Mouse (Mus musculus): ENCODE data around the gene Erc2.

Erc2 gene

GRCm38 (mm10) chr14:28362336-28362735, 740.1 kb downstream of the Erc2 start:
- in situ Hi-C loops (cut with MseI, MboI) = no loop called here

GRCm38 (mm10) chr14:28370713-28371112, 748.5 kb downstream of the Erc2 start:
- in situ Hi-C loops (cut with MseI, MboI) = no loop called here

- in situ Hi-C loops (cut with MseI, MboI) = no loop called here
Observed at GRCm38 (mm10) chr14:28371651-28372050, 749.4 kb downstream of the Erc2 start.

GRCm38 (mm10) chr14:28375642-28376091, 753.4 kb downstream of the Erc2 start:
- in situ Hi-C loops (cut with MseI, MboI) = no loop called here

GRCm38 (mm10) chr14:28376208-28376805, 754.1 kb downstream of the Erc2 start:
- in situ Hi-C loops (cut with MseI, MboI) = no loop called here

- in situ Hi-C loops (cut with MseI, MboI) = no loop called here
Observed at GRCm38 (mm10) chr14:28377519-28377918, 755.3 kb downstream of the Erc2 start.

- in situ Hi-C loops (cut with MseI, MboI) = no loop called here
Observed at GRCm38 (mm10) chr14:28380129-28380528, 757.9 kb downstream of the Erc2 start.

GRCm38 (mm10) chr14:28381801-28382550, 759.7 kb downstream of the Erc2 start:
- in situ Hi-C loops (cut with MseI, MboI) = no loop called here

- in situ Hi-C loops (cut with MseI, MboI) = no loop called here
Observed at GRCm38 (mm10) chr14:28386815-28387607, 764.8 kb downstream of the Erc2 start.

- in situ Hi-C loops (cut with MseI, MboI) = no loop called here
Observed at GRCm38 (mm10) chr14:28398915-28399314, 776.7 kb downstream of the Erc2 start.

- in situ Hi-C loops (cut with MseI, MboI) = no loop called here
Observed at GRCm38 (mm10) chr14:28399897-28400296, 777.7 kb downstream of the Erc2 start.

GRCm38 (mm10) chr14:28405277-28405840, 783.1 kb downstream of the Erc2 start:
- in situ Hi-C loops (cut with MseI, MboI) = no loop called here

- in situ Hi-C loops (cut with MseI, MboI) = no loop called here
Observed at GRCm38 (mm10) chr14:28409390-28409789, 787.2 kb downstream of the Erc2 start.

- in situ Hi-C loops (cut with MseI, MboI) = no loop called here
Observed at GRCm38 (mm10) chr14:28409796-28410347, 787.6 kb downstream of the Erc2 start.

- in situ Hi-C loops (cut with MseI, MboI) = no loop called here
Observed at GRCm38 (mm10) chr14:28410789-28411225, 788.6 kb downstream of the Erc2 start.

- in situ Hi-C loops (cut with MseI, MboI) = no loop called here
Observed at GRCm38 (mm10) chr14:28412252-28412995, 790.2 kb downstream of the Erc2 start.

- in situ Hi-C loops (cut with MseI, MboI) = no loop called here
Observed at GRCm38 (mm10) chr14:28413516-28413915, 791.3 kb downstream of the Erc2 start.

- in situ Hi-C loops (cut with MseI, MboI) = no loop called here
Observed at GRCm38 (mm10) chr14:28417019-28417418, 794.8 kb downstream of the Erc2 start.

GRCm38 (mm10) chr14:28418497-28418896, 796.3 kb downstream of the Erc2 start:
- in situ Hi-C loops (cut with MseI, MboI) = no loop called here

GRCm38 (mm10) chr14:28419188-28419587, 797.0 kb downstream of the Erc2 start:
- in situ Hi-C loops (cut with MseI, MboI) = no loop called here

GRCm38 (mm10) chr14:28420596-28420995, 798.4 kb downstream of the Erc2 start:
- in situ Hi-C loops (cut with MseI, MboI) = no loop called here

Data from mouse trophoblast stem cell (cell line).